Comparison of ENCODE assay signal across 8 mouse cellular contexts in genomic region chr6:54428850-54429446, GRCm38 (mm10). TPM values are rescaled to one million over a fixed set of nuclear protein-coding genes. Genes with fewer than 3 reads are reported as not detected.
A peak's percentile ranks its signal among the peaks of the same experiment; 100 is the strongest.
DNase-seq lines count a peak whose midpoint lies in the region; ATAC-seq lines count a peak whose summit lies in the region.

No protein-coding gene starts in this region.

- 0 out of 2 replicates have a peak, but pooled peaks cover 6% of the 10 kb centered on the region for H3K9me3 ChIP-seq in megakaryocyte, embryonic 14.5 days
- no peaks in the 10 kb centered on the region for H3K9me3 ChIP-seq in limb, embryonic 15.5 days
- no peaks in the 10 kb centered on the region for H3K9me3 ChIP-seq in stomach, embryonic 16.5 days (replicated peaks; ENCODE audit: control insufficient read depth, low read length)

- no peak overlapping the region for H3K27ac ChIP-seq in limb, embryonic 15.5 days
- no peak overlapping the region for H3K27ac ChIP-seq in stomach, embryonic 16.5 days (ENCODE audit: low read length)

- H3K4me1 ChIP-seq in megakaryocyte, embryonic 14.5 days: peaks cover 22% of the 10 kb centered on the region
- peaks cover 19% of the 10 kb centered on the region for H3K4me1 ChIP-seq in limb, embryonic 15.5 days
- H3K4me1 ChIP-seq in stomach, embryonic 16.5 days (ENCODE audit: control insufficient read depth, insufficient read depth, low read length): 0 out of 2 replicates have a peak, but pooled peaks cover 8% of the 10 kb centered on the region

- 6% methylated on average over 14 of the region's 14 CpGs for WGBS in limb, embryonic 15.5 days
- WGBS in stomach, embryonic 16.5 days: 5% methylated on average over 14 of the region's 14 CpGs

- peak overlapping the region; percentile 88 for H3K4me3 ChIP-seq in megakaryocyte, embryonic 14.5 days (replicated peaks)
- H3K4me3 ChIP-seq in limb, embryonic 15.5 days: peak overlapping the region; percentile 53
- H3K4me3 ChIP-seq in stomach, embryonic 16.5 days (replicated peaks; ENCODE audit: low read length): peak overlapping the region; percentile 61

- no peaks in the 10 kb centered on the region for H3K36me3 ChIP-seq in megakaryocyte, embryonic 14.5 days (replicated peaks; ENCODE audit: low read length)
- no peaks in the 10 kb centered on the region for H3K36me3 ChIP-seq in limb, embryonic 15.5 days
- no peaks in the 10 kb centered on the region for H3K36me3 ChIP-seq in stomach, embryonic 16.5 days (ENCODE audit: control insufficient read depth, insufficient read depth, low read length)

- peak overlapping the region; percentile 45 for H3K9ac ChIP-seq in limb, embryonic 15.5 days
- peak overlapping the region; percentile 76 for H3K9ac ChIP-seq in stomach, embryonic 16.5 days (ENCODE audit: low read length)

- H3K4me2 ChIP-seq in limb, embryonic 15.5 days: peak overlapping the region; percentile 95
- H3K4me2 ChIP-seq in stomach, embryonic 16.5 days (ENCODE audit: low read depth, low read length): peak overlapping the region; percentile 98

- ATAC-seq in megakaryocyte, adult 5-6 weeks (ENCODE audit: poor library complexity, severe bottlenecking): no peak
- no peak for ATAC-seq in limb, embryonic 15.5 days (ENCODE audit: insufficient number of reproducible peaks, low FRiP score, low TSS enrichment, low read depth)
- ATAC-seq in stomach, embryonic 16.5 days (ENCODE audit: insufficient read depth, low FRiP score): no peak

- H3K27me3 ChIP-seq in megakaryocyte, embryonic 14.5 days (replicated peaks): peaks cover 82% of the 10 kb centered on the region
- H3K27me3 ChIP-seq in limb, embryonic 15.5 days: peaks cover 30% of the 10 kb centered on the region
- peaks cover 15% of the 10 kb centered on the region; the same call in 1 of the 2 replicates for H3K27me3 ChIP-seq in stomach, embryonic 16.5 days (ENCODE audit: control insufficient read depth, insufficient read depth, low read length)

- peak; percentile 18 to 30 for DNase-seq in adrenal gland, adult (ENCODE audit: inconsistent age in 2 of 2, low spot score in 1 of 2)
- no peak for DNase-seq in adrenal gland, adult 18-20 months (ENCODE audit: low spot score in 2 of 2)
- no peak for DNase-seq in thymus, postnatal 10 days (ENCODE audit: low spot score in 2 of 2)
- DNase-seq in gastrocnemius, postnatal 4 days (ENCODE audit: low spot score in 2 of 2): no peak

RNA-seq across cellular contexts. Expression of gene Wipf3, which starts 0.5 kb away (rescaled TPM):
- total RNA-seq in adrenal gland, adult 18-20 months (2021): 1 to 10 TPM; 1.1 to 2.9 TPM
- 1.1 and 7.2 TPM in 2 replicates for polyA plus RNA-seq in megakaryocyte, embryonic 14.5 days (2012; ENCODE audit: insufficient read depth, low replicate concordance)
- not detected in 2 replicates for total RNA-seq in megakaryocyte, adult 5-6 weeks (2015)
- total RNA-seq in megakaryocyte, adult 5-6 weeks (2017): 0.04 TPM in 1 of 2 replicates, not detected in the other
- polyA plus RNA-seq in limb, embryonic 15.5 days (2015; fragmentation: Nextera tagmentation; extraction: Ambion mirVana): 1.4 and 1.5 TPM in 2 replicates
- polyA plus RNA-seq in stomach, embryonic 16.5 days (2015; fragmentation: Nextera tagmentation; extraction: Ambion mirVana): 0.85 and 1.0 TPM in 2 replicates
- total RNA-seq in gastrocnemius, postnatal 4 days (2021): 1 to 10 TPM; 7.1 to 7.5 TPM

Comparison
In these comparisons a context has a peak if more than half of its experiments do, and no peak if none do; other contexts are left out.
1. DNase-seq: peak in adrenal gland, adult (2 of 2); none in adrenal gland, adult 18-20 months (0 of 2), thymus, postnatal 10 days (0 of 2) and gastrocnemius, postnatal 4 days (0 of 2).
2. Peak in every context shown above with its lines, with median percentiles within 50 percentile points of each other: H3K4me3 ChIP-seq.